Mouse (Mus musculus) Patski (cell line): ENCODE results near the gene Upk1b. TPM values are rescaled to one million over a fixed set of nuclear protein-coding genes. Genes with fewer than 3 reads are reported as not detected.
A peak's percentile ranks its signal among the peaks of the same experiment; 100 is the strongest.

Experiments used
- ATAC-seq: fragments of 100-300 bp; one replicate; pipeline ENCODE4 v1.8.0; 2021
- CTCF ChIA-PET: fragments of 350-600 bp; sonication (Branson Sonifier 250); formaldehyde crosslinking; loops from one replicate; lab custom pipeline; 2022; ENCODE audit warnings: inconsistent platforms; lab: Charles Lee
- POLR2A ChIA-PET: fragments of 350-600 bp; sonication (Branson Sonifier 250); formaldehyde crosslinking; loops from one replicate; lab custom pipeline; 2022; ENCODE audit warnings: antibody characterized with exemption, inconsistent platforms; lab: Charles Lee
- DNase-seq: peaks from one replicate; pipeline ENCODE4 v3.0.0-alpha.2; 2011; ENCODE audit warnings: low read depth, low spot score
- H3K27me3 ChIP-seq: fragments of 371-371 bp; one replicate; pipeline ENCODE4 v1.5.1; 2021
- CTCF ChIP-seq: fragments of 100-300 bp; IDR thresholded peaks from one replicate; pipeline ENCODE4 v1.5.1; 2021
- in situ Hi-C: fragments of 300-500 bp; cut with MboI; formaldehyde crosslinking; loops from 3 replicates; pipeline ENCODE4 v1.11.1; 2018; ENCODE audit warnings: low pct_unique_long_range_greater_than_20kb, mixed read lengths
- polyA plus RNA-seq: library from polyadenylated mRNA; unstranded; gene quantifications from one replicate; pipeline ENCODE4 v1.2.3, GENCODE M21; 2021

Upk1b gene
- polyA plus RNA-seq, 1 experiment from 2014 or later = not detected

DNA sequence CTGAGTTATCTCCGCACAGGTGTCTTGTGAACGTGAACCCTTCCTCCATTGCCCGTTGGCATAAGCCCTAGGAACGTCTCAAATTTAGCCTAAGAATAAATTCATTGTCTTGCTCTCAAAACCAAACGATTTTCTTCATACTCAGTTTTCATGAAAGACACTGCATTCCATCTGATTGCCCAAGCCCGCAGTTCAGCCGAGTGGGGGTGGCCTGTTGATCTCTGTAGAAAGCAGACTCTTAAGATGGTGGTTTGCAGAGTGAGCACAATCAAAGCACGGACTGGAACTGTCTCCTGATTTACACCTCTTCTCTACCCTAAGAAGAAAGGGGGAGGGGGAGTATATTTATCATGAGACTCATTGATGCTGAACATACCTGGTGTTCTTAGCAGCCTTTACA lies 37.7 kb downstream of the Upk1b start:
- ATAC-seq = no peak
- in situ Hi-C loops = no loop called here
- H3K27me3 ChIP-seq = no peaks in the 10 kb centered on the region
- POLR2A ChIA-PET = no interaction called here
- CTCF ChIA-PET = no interaction called here
- no peak for TF ChIP-seq CTCF
- DNase-seq = no peak

DNA sequence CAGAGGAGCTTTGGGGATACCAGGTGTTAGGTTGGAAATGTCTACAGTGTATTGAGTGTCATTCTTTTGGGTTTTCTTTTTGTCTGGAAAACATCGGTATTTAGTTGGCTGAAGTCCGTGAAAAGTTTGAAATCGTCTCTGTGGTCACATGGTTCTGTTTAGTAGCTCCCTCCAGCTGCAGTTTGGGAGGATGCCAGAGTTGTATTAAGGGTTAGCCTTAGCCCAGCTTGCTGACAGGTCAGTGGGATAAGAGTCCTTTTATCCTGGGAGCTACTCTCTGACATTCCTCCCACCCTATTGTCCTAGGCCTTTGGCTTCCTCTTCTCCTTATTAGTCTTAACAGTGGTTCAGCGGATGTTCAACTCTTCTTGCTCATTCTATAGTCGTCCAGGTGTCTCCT lies 38.2 kb downstream of the Upk1b start:
- ATAC-seq (no peak), DNase-seq (no peak)
- CTCF ChIA-PET = no interaction called here

DNA sequence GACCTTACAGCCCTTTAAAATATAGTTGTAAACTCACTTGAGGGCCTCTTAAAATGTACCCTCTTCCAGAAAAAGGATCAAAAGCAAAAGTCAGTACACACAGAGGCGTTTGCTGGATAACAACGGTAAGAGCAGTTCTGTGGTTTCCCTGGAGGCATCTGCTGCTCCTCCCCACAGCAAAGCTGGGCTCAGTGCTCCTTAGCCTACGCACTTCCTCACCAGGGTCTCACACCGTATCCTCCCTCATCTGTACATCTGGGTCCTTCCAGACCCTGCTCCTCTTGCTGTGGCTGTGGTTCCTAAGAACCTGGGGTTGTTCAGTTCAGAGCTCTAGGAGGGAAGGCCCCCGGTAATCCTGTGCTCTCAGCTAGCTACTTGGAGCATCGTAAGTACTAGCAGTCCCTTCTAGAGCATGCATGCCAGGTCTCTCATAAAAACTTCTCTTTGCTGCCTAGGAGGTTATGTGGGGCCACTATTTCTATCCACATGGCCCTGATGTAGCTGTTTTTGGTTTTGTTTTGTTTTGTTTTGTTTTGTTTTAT lies 39.2 kb downstream of the Upk1b start:
- ATAC-seq (no peak), DNase-seq (no peak)
- POLR2A ChIA-PET = no interaction called here
- in situ Hi-C loops = no loop called here
- no peaks in the 10 kb centered on the region for H3K27me3 ChIP-seq
- CTCF ChIA-PET = no interaction called here
- TF ChIP-seq CTCF = no peak

More for the DNA sequence above, 38.2 kb downstream of the Upk1b start:
- no peak for TF ChIP-seq CTCF
- in situ Hi-C loops = no loop called here
- no peaks in the 10 kb centered on the region for H3K27me3 ChIP-seq
- POLR2A ChIA-PET = no interaction called here

DNA sequence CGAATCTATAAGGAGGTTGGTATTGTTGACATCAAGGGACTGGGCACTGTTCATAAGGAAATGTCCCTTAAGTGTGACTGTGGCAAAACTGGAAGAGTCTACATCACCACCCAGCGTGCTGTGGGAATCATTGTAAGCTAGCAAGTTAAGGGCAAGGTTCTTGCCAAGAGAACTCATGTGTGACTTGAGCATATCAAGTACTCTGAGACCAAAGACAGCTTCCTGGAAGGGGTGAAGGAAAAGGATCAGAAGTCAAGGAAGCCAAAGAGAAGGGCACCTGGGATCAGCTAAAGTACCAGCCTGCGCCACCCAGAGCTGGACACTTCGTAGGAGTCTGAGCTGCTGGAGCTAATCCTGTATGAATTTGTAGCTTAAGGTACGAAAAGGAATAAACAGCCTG lies 39.9 kb downstream of the Upk1b start:
- in situ Hi-C loops = no loop called here
- ATAC-seq (no peak), DNase-seq (no peak)
- TF ChIP-seq CTCF = no peak
- H3K27me3 ChIP-seq = no peaks in the 10 kb centered on the region
- ChIA-PET POLR2A (no interaction called here), CTCF (interaction anchor here (0.9 kb wide), 1 partner anchor 28 kb away, joined by 3 read pairs; no protein-coding TSS in a partner anchor)

GRCm38 (mm10) chr16:38758104-38758861 lies 41.8 kb downstream of the Upk1b start:
- ATAC-seq (no peak), DNase-seq (no peak)
- TF ChIP-seq CTCF = no peak
- in situ Hi-C loops = no loop called here
- no peaks in the 10 kb centered on the region for H3K27me3 ChIP-seq
- CTCF ChIA-PET = no interaction called here
- POLR2A ChIA-PET = no interaction called here

GRCm38 (mm10) chr16:38757626-38758025 lies 42.5 kb downstream of the Upk1b start:
- CTCF ChIA-PET = no interaction called here
- no peaks in the 10 kb centered on the region for H3K27me3 ChIP-seq
- no peak for ATAC-seq
- in situ Hi-C loops = no loop called here
- POLR2A ChIA-PET = no interaction called here
- DNase-seq = no peak
- no peak for TF ChIP-seq CTCF

- DNase-seq (no peak), ATAC-seq (peak; percentile 40)
- POLR2A ChIA-PET = no interaction called here
- no peak for TF ChIP-seq CTCF
- in situ Hi-C loops = no loop called here
- no peaks in the 10 kb centered on the region for H3K27me3 ChIP-seq
- CTCF ChIA-PET = interaction anchor here (0.9 to 1.4 kb wide), 4 partner anchors 9 to 27 kb away, joined by 3 read pairs; no protein-coding TSS in a partner anchor
These were observed 43.6 kb downstream of the Upk1b start for GRCm38 (mm10) chr16:38756572-38756971.

DNA sequence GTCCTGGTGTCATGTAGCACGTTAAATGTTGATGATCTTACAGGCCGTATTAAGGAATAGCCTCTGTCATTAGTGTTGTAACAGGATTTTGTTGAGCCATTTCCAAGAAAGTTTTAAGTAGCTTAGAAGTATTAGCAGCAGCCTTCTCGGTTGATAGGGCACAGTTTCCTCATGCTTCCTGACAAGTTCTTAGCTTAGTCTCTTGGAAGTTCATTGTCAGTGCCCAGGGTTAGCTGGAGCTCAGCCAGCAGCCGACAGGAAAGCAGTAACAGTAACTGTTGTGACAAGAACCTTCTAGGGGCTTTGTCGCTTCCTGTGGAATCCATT lies 44.0 kb downstream of the Upk1b start:
- DNase-seq = peak; percentile 38
- no peak for TF ChIP-seq CTCF
- in situ Hi-C loops = no loop called here
- no peaks in the 10 kb centered on the region for H3K27me3 ChIP-seq
- POLR2A ChIA-PET = no interaction called here
- ATAC-seq = peak; percentile 77
- CTCF ChIA-PET = interaction anchor here (0.9 to 1.4 kb wide), 4 partner anchors 9 to 27 kb away, joined by 3 read pairs; no protein-coding TSS in a partner anchor

DNA sequence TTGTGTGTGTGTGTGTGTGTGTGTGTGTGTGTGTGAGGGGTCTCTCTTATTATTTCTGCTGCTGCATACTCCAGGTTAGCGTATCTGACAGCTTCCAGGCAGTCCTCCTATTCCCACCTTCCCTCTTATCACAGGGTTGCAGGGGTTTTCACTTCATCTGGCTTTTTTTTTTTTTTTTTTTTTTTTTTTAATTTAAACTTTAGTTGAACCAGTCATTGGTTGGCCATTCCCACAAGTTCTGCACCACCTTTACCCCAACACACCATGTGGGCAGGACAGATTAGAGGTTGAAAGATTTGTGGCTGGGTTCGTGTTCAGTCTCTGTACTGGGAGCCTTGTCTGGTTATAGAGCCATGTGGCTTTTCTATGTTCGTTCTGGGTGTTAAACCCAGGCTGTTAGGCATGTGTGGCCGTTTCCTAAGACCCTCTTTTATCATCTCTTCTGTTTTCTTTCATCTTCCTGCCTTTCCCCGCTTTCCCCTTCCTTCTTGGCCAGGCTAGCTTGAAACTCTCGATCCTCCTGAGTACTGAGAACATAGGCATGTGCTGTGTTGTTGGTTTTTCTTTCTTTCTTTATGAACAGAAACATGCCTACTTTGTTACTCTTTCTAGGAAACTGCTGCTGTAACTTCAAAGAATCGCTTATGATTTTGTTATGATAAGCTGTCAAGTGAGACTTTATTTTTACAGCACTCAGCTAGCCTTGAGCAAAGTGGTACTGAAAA lies 44.5 kb downstream of the Upk1b start:
- in situ Hi-C loops = no loop called here
- no peaks in the 10 kb centered on the region for H3K27me3 ChIP-seq
- POLR2A ChIA-PET = no interaction called here
- CTCF ChIA-PET = interaction anchor here (0.9 to 1.4 kb wide), 4 partner anchors 10 to 26 kb away, joined by 3 read pairs; no protein-coding TSS in a partner anchor
- ATAC-seq (no peak), DNase-seq (no peak)
- TF ChIP-seq CTCF = no peak

GRCm38 (mm10) chr16:38753631-38754030 lies 46.5 kb downstream of the Upk1b start:
- ChIA-PET CTCF (no interaction called here), POLR2A (no interaction called here)
- no peak for DNase-seq
- no peaks in the 10 kb centered on the region for H3K27me3 ChIP-seq
- in situ Hi-C loops = no loop called here
- no peak for ATAC-seq
- TF ChIP-seq CTCF = no peak

DNA sequence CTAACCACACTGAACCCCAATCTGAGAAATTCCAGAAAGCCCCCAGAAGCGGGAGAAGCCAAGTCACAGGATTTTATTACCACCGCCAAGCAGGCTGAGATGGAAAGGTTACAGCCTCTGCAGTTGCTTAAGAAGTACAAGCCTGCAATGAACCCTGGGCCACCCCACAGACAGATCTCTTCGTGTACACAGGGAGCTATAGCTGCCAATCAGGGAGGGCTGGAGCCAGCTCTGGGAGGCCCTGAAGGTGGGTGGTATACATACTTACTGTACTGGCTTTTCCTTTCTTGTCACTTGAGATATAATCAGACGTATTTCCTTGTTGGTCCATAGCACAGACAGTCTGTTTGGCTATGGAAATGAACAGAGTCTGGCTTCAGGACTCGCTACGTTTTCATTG lies 49.3 kb downstream of the Upk1b start:
- TF ChIP-seq CTCF = no peak
- ATAC-seq (no peak), DNase-seq (no peak)
- H3K27me3 ChIP-seq = no peaks in the 10 kb centered on the region
- ChIA-PET CTCF (no interaction called here), POLR2A (no interaction called here)
- in situ Hi-C loops = no loop called here
